Mouse (Mus musculus): ENCODE results near the gene Kmt5b. TPM values are rescaled to one million over a fixed set of nuclear protein-coding genes. Genes with fewer than 3 reads are reported as not detected.
A peak's percentile ranks its signal among the peaks of the same experiment; 100 is the strongest.

Gene Kmt5b
- 12.5 and 13.4 TPM in 2 replicates for polyA plus RNA-seq (2016; fragmentation: Nextera tagmentation; extraction: Ambion mirVana)

DNA sequence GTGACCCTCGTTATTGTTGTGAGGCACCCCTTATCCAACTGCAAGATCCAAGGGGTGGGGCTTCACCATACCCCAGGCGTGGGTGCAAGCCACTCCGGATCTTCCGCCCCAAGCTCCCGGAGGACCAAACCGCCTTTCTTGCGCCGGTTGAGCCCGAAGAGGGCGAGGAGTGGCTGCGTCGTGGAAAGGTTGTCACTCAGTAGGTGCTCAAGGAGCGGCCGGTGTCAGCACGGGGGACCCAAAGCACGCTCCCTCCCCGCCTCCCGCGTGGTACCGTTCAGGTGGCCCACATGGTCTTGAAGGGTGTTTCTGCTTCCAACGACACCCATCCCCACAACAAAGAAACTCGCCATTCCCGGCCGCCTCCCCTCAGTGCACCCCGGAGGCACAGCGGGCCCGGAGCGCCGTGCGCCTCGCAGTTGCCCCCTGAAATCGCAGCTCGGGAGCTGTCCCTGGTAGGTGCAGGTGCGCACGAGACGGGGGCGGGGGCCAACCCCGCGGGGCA is at the start of gene Kmt5b:
TSS of gene Kmt5b (plus strand) at position 146 of the 505 bp plus-strand sequence.
- Histone ChIP-seq H3K4me2 (peak within 1 kb of the TSS; percentile 98), H3K36me3 (peaks cover 5% of the 10 kb centered on the region), H3K27me3 (replicated peaks) (peaks cover 35% of the 10 kb centered on the region), H3K9ac (peak within 1 kb of the TSS; percentile 99), H3K9me3 (replicated peaks) (no peaks in the 10 kb centered on the region), H3K4me1 (peaks cover 15% of the 10 kb centered on the region), H3K4me3 (peak within 1 kb of the TSS; percentile 93), H3K27ac (peak within 1 kb of the TSS; percentile 99)
- under 1% methylated on average over 36 of the region's 39 CpGs for WGBS (ENCODE audit: insufficient replicate concordance)
- 0 out of 2 replicates have a peak, but pooled peaks have one; percentile 2 for ATAC-seq

- H3K4me2 ChIP-seq, result peak overlapping the region; percentile 85
- 37% methylated on average over 19 of the region's 19 CpGs for WGBS (ENCODE audit: insufficient replicate concordance)
- no peak overlapping the region; the same call in 1 of the 2 replicates for H3K27ac ChIP-seq
- peaks cover 19% of the 10 kb centered on the region for H3K4me1 ChIP-seq
- no peaks in the 10 kb centered on the region for H3K27me3 ChIP-seq (replicated peaks)
- peaks cover 38% of the 10 kb centered on the region for H3K36me3 ChIP-seq
- peaks cover 1% of the 10 kb centered on the region; the same call in 1 of the 2 replicates for H3K9me3 ChIP-seq (replicated peaks)
- H3K4me3 ChIP-seq, result peak overlapping the region; percentile 50
- H3K9ac ChIP-seq, result peak overlapping the region; percentile 65
- peak; percentile 55 for ATAC-seq
Measured at GRCm38 (mm10) chr19:3718481-3719361, 48.5 kb upstream of the Kmt5b start.

DNA sequence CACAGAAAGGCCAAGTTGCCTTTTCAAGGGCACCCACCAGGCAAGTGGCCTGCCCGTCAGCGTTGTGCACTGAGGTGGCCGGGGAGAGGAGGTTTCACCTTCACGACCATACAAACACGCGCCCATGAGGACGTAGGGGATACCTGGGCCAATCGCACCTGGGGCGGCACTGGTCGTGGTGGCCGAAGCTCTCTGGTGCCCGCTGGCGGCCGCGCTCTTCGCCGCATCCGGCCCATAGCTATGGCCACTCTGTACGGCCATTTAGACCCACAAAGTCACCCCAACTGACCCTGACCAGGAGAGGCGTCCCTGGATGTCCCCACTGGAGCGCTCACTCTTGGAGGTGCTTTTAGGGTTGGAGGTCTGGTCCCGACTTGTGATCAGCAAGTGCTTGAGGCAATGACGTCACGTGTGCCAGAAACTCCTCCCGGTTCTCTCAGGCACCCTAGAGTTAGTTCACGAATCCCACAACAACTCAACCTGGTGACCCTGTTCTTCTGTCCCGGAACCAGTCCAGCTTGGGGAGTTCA is 47.8 kb upstream of the Kmt5b start:
- Histone ChIP-seq H3K4me3 (peak overlapping the region; percentile 50), H3K27ac (no peak overlapping the region; the same call in 1 of the 2 replicates), H3K36me3 (peaks cover 35% of the 10 kb centered on the region), H3K27me3 (replicated peaks) (no peaks in the 10 kb centered on the region), H3K9ac (peak overlapping the region; percentile 65), H3K4me1 (peaks cover 18% of the 10 kb centered on the region), H3K4me2 (peak overlapping the region; percentile 85), H3K9me3 (replicated peaks) (peaks cover 4% of the 10 kb centered on the region; the same call in 1 of the 2 replicates)
- under 1% methylated on average over 27 of the region's 27 CpGs for WGBS (ENCODE audit: insufficient replicate concordance)
- ATAC-seq, result peak; percentile 74

DNA sequence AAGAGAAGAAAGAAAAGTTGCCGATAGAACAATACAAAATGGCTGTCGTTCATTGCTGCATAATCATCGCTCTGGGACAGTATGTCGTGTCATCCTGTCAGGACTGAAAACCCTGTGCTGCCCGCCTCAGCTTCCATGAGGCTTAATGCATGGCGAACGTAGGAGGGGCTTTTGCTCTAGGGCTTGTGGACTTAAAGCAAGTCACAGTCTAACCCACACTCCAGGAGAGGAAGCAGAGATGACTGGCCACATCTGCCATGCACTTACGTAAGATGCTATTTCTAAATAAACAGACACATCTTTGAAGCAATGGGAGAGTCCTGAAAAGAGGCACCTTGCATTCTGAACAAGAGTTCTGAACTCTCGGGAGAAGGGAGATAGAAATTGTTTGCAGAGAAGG is 44.1 kb upstream of the Kmt5b start:
- H3K9me3 ChIP-seq (replicated peaks), result peaks cover 4% of the 10 kb centered on the region; the same call in 1 of the 2 replicates
- 78% methylated on average over 9 of the region's 9 CpGs for WGBS (ENCODE audit: insufficient replicate concordance)
- no peak overlapping the region for H3K9ac ChIP-seq
- ATAC-seq, result no peak
- no peaks in the 10 kb centered on the region for H3K27me3 ChIP-seq (replicated peaks)
- H3K4me2 ChIP-seq, result no peak overlapping the region
- H3K4me3 ChIP-seq, result no peak overlapping the region
- H3K36me3 ChIP-seq, result no peaks in the 10 kb centered on the region
- H3K4me1 ChIP-seq, result peaks cover 18% of the 10 kb centered on the region
- H3K27ac ChIP-seq, result no peak overlapping the region

DNA sequence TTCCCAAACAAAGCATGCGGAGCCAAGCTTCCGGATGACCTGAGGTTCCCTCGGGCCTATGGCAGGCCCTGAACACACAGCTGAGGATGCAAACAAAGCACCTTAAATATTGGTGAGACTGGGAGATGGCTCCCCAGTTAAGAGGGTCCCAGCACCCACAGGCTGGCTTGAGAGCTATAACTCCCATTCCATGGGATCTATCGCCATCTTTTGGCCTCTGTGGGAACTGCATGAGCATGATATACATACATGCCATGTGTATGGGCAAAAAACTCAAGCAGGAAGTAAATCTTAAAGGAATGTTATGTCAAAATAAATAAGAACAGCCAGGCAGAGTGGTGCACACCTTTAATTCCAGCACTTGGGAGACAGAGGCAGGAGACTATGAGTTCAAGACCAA is 43.3 kb upstream of the Kmt5b start:
- H3K4me1 ChIP-seq, result peaks cover 13% of the 10 kb centered on the region
- H3K4me2 ChIP-seq, result no peak overlapping the region
- H3K27ac ChIP-seq, result no peak overlapping the region
- H3K9ac ChIP-seq, result no peak overlapping the region
- ATAC-seq, result no peak
- no peaks in the 10 kb centered on the region for H3K36me3 ChIP-seq
- 74% methylated on average over 4 of the region's 4 CpGs for WGBS (ENCODE audit: insufficient replicate concordance)
- no peak overlapping the region for H3K4me3 ChIP-seq
- H3K9me3 ChIP-seq (replicated peaks), result peaks cover 4% of the 10 kb centered on the region; the same call in 1 of the 2 replicates
- no peaks in the 10 kb centered on the region for H3K27me3 ChIP-seq (replicated peaks)

DNA sequence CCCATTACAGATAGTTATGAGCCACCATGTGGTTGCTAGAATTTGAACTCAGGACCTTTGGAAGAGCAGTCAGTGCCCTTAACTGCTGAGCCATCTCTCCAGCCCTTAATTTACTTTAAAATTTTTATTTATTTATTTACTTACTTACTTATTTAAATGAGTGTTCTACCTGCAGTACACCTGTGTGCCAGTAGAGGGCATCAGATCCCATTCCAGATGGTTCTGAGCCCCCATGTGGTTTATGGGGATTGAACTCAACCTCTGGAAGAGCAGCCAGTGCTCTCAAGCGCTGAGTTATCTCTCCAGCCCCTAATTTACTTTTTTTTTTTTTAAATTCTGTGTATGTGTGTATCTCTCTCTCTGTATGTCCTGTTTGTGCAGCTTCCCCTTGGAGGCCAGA is 42.4 kb upstream of the Kmt5b start:
- peaks cover 4% of the 10 kb centered on the region; the same call in 1 of the 2 replicates for H3K9me3 ChIP-seq (replicated peaks)
- no peak overlapping the region for H3K4me3 ChIP-seq
- no peaks in the 10 kb centered on the region for H3K36me3 ChIP-seq
- ATAC-seq, result no peak
- no peaks in the 10 kb centered on the region for H3K27me3 ChIP-seq (replicated peaks)
- no peak overlapping the region for H3K4me2 ChIP-seq
- 12% methylated on average over 1 of the region's 1 CpGs for WGBS (ENCODE audit: insufficient replicate concordance)
- no peak overlapping the region for H3K27ac ChIP-seq
- H3K4me1 ChIP-seq, result peaks cover 4% of the 10 kb centered on the region; the same call in 1 of the 2 replicates
- H3K9ac ChIP-seq, result no peak overlapping the region

DNA sequence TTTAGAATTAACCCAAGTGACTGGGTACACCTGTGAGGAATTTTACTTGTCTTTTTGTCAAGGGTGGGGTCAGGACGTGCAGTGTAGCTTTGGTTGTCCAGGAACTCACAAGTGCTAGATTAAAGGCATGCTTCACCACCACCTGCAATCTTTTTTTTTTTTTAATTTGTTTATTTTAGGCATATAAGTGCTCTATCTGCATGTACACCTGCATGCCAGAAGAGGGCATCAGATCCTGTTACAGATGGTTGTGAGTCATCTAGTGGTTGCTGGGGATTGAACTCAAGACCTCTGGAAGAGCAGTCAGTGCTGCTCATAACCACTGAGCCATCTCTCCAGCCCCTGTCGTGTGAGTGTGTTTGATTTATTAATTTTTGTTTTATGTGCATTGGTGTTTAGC is 38.3 kb upstream of the Kmt5b start:
- ATAC-seq, result no peak
- Histone ChIP-seq H3K4me3 (no peak overlapping the region), H3K27me3 (replicated peaks) (no peaks in the 10 kb centered on the region), H3K4me1 (no peaks in the 10 kb centered on the region), H3K36me3 (no peaks in the 10 kb centered on the region), H3K9me3 (replicated peaks) (0 out of 2 replicates have a peak, but pooled peaks cover under 1% of the 10 kb centered on the region), H3K4me2 (no peak overlapping the region), H3K27ac (no peak overlapping the region), H3K9ac (no peak overlapping the region)
- WGBS (ENCODE audit: insufficient replicate concordance), result 53% methylated on average over 2 of the region's 2 CpGs

DNA sequence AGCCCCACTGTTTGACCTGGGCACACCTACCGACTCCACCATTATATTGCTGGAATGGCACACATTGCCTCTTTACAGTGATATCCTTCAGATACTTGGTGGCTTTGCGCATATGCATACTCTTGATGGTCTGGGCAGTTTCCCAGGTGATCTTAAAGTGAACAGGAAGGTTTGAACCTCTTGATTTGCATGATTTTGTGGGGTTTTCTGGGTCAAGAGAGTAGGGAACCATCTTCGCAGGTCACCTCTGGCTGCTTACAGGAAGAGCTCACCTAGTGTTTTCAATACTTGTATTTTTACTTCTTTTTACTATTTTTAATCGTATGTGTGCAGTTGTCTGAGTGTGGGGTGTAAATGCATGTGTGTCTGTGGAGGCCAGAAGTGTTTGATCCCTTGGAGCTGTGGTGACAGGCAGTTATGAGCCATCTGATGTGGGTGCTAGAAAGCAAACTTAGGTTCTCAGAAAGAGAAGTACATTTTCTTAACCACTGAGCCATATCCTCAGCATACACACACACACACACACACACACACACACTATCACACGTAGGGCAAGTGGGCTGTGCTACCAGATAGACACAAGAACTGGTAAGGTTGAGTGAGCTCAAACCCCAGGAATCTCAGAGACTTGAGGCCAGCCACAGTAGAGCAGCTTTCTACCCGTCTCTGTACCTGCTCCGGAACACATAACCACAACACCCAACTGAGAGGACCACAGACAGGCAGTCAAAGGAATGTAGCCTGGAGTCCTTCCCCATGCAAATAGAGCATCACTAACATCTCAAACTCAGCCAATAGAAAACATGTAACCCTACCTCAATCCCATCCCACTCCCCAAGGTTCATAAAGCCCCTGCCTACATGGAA is 36.2 kb upstream of the Kmt5b start:
- no peaks in the 10 kb centered on the region for H3K9me3 ChIP-seq (replicated peaks)
- H3K27ac ChIP-seq, result no peak overlapping the region
- no peak for ATAC-seq
- no peak overlapping the region for H3K4me2 ChIP-seq
- no peaks in the 10 kb centered on the region for H3K36me3 ChIP-seq
- H3K4me1 ChIP-seq, result no peaks in the 10 kb centered on the region
- 63% methylated on average over 7 of the region's 7 CpGs for WGBS (ENCODE audit: insufficient replicate concordance)
- no peaks in the 10 kb centered on the region for H3K27me3 ChIP-seq (replicated peaks)
- H3K9ac ChIP-seq, result no peak overlapping the region
- H3K4me3 ChIP-seq, result no peak overlapping the region

DNA sequence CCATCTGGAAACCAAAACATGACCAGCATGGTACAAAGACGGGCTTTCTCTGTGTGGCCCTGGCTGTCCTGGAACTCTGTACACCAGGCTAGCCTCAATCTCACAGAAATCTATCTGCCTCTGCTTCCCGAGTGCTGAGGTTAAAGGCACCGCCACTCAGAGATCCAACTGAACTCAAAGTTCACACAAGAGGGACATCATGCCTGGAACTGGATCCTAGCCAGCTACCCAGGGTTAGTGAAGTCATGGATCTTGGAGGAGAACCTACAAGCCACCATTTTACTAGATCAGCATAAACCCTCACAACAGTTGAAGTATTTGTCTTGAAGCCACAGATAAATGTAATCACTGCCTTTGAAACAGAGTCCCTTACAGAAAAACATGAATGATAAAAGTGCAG is 31.2 kb upstream of the Kmt5b start:
- no peaks in the 10 kb centered on the region for H3K4me1 ChIP-seq
- 66% methylated on average over 3 of the region's 3 CpGs for WGBS (ENCODE audit: insufficient replicate concordance)
- H3K4me2 ChIP-seq, result no peak overlapping the region
- ATAC-seq, result no peak
- H3K9ac ChIP-seq, result no peak overlapping the region
- H3K36me3 ChIP-seq, result no peaks in the 10 kb centered on the region
- no peak overlapping the region for H3K4me3 ChIP-seq
- no peaks in the 10 kb centered on the region for H3K27me3 ChIP-seq (replicated peaks)
- no peaks in the 10 kb centered on the region for H3K9me3 ChIP-seq (replicated peaks)
- no peak overlapping the region for H3K27ac ChIP-seq

- H3K27ac ChIP-seq, result no peak overlapping the region
- H3K27me3 ChIP-seq (replicated peaks), result no peaks in the 10 kb centered on the region
- H3K9ac ChIP-seq, result no peak overlapping the region
- H3K4me2 ChIP-seq, result no peak overlapping the region
- no peaks in the 10 kb centered on the region for H3K9me3 ChIP-seq (replicated peaks)
- no peak overlapping the region for H3K4me3 ChIP-seq
- no peak for ATAC-seq
- H3K36me3 ChIP-seq, result no peaks in the 10 kb centered on the region
- H3K4me1 ChIP-seq, result peaks cover 7% of the 10 kb centered on the region
- WGBS (ENCODE audit: insufficient replicate concordance), result 66% methylated on average over 7 of the region's 7 CpGs
Measured at GRCm38 (mm10) chr19:3739650-3740049, 27.6 kb upstream of the Kmt5b start.

GRCm38 (mm10) chr19:3742716-3743115 is 24.5 kb upstream of the Kmt5b start:
- no peak overlapping the region for H3K4me2 ChIP-seq
- peaks cover 7% of the 10 kb centered on the region for H3K4me1 ChIP-seq
- no peak overlapping the region for H3K27ac ChIP-seq
- WGBS (ENCODE audit: insufficient replicate concordance), result 60% methylated on average over 4 of the region's 4 CpGs
- H3K4me3 ChIP-seq, result no peak overlapping the region
- no peaks in the 10 kb centered on the region for H3K36me3 ChIP-seq
- ATAC-seq, result no peak
- no peak overlapping the region for H3K9ac ChIP-seq
- no peaks in the 10 kb centered on the region; the same call in 1 of the 2 replicates for H3K9me3 ChIP-seq (replicated peaks)
- no peaks in the 10 kb centered on the region for H3K27me3 ChIP-seq (replicated peaks)

Data from liver, embryonic 12.5 days (tissue).